Mouse (Mus musculus) lung, adult 2 months (tissue): ENCODE measurements around the gene Gm16867. TPM values are rescaled to one million over a fixed set of nuclear protein-coding genes. Genes with fewer than 3 reads are reported as not detected.
"Not testable (repeated sequence)": the region's sequence is repeated elsewhere in the genome, so short reads cannot be mapped to it uniquely, and the experiment has no call there.

Source experiments
- DNase-seq: peaks from one replicate; pipeline ENCODE4 v3.0.0; 2022
- H3K4me1 ChIP-seq: fragments of 200-500 bp; 2 replicates; pipeline ENCODE4 v1.6.1; 2011; ENCODE audit warnings: low read length; ENCODE audit not compliant: control insufficient read depth, insufficient read depth
- H3K4me3 ChIP-seq: fragments of 200-500 bp; replicated peaks from 2 replicates; pipeline ENCODE3; 2011; ENCODE audit warnings: low read depth, mild to moderate bottlenecking, control low read depth, low read length; ENCODE audit errors: extremely low read depth
- WGBS: fragments of 180-500 bp; shearing (Covaris S2); methylation state at CpG from one replicate; pipeline ENCODE4 v1.1.7; 2018; 5-methylcytosine and 5-hydroxymethylcytosine counted together
- polyA plus RNA-seq: library from polyadenylated mRNA; depleted of rRNA; stranded (reverse); fragments of >200 nt; gene quantifications from 2 replicates; pipeline ENCODE4 v1.2.3, GENCODE M21; 2012

Gene Gm16867
- polyA plus RNA-seq, 1 experiment = 6.5 TPM

DNA sequence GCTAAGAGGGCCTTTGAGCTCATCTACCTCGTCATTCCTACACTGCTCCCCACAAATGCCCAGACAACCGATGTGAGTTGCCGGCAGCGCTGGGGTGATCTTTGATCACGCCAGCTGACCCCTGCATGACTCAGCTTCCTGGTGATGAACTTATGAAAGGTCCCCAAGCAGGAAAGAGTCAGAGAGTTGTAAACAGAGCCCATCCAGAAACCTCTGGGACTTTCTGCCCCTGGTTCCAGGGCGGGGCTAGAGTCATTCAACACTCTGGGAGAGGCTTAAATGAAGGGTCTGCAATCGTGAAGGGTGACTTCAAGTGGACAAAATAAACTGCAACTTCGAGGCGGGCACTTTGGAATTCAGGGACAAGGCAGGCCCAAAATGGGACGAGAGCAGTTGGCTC is 15.2 kb downstream of the Gm16867 start:
- DNase-seq, H3K4me3 ChIP-seq, H3K4me1 ChIP-seq: not testable (repeated sequence)
- WGBS = no CpG with 5 or more reads among the region's 10 CpGs

GRCm38 (mm10) chr14:69485466-69486135 is 17.6 kb downstream of the Gm16867 start:
- H3K4me3 ChIP-seq, H3K4me1 ChIP-seq, DNase-seq: not testable (repeated sequence)
- WGBS = no CpG with 5 or more reads among the region's 18 CpGs

DNA sequence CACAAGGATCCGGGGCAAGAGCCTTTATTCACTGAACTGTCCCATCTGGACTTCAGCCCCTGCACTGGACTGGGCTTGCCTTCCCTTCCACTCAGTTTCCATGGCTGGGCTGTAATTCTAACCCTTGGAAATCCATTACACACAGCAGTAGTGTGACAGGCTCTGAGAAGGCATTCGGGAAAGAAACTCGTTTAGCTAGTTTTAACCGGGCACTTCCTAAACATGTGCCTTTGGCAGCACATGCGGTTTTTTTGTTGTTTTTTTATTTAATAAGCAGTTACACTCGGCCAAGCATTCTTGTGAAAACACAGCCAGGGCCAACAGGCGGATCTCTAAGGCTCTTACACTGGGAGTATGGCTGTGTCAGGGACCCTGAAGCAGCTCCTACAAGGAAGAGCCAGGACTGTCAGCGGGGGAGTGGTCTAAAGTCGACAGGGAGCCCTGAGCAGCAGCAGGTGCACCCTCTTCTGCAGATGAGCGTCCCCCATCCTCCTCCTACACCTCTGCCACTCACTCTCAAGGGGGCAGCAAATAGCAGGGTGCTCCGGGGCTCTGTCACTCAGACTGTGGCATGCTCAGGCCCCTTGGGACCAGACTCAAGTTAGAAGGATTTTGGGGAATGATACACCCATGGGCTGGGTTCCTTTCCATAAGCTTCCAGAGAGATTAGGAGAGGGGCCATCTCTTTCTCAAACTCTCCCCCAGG is 29.1 kb downstream of the Gm16867 start:
- not testable (repeated sequence) for H3K4me3 ChIP-seq, H3K4me1 ChIP-seq, DNase-seq
- no CpG with 5 or more reads among the region's 11 CpGs for WGBS

DNA sequence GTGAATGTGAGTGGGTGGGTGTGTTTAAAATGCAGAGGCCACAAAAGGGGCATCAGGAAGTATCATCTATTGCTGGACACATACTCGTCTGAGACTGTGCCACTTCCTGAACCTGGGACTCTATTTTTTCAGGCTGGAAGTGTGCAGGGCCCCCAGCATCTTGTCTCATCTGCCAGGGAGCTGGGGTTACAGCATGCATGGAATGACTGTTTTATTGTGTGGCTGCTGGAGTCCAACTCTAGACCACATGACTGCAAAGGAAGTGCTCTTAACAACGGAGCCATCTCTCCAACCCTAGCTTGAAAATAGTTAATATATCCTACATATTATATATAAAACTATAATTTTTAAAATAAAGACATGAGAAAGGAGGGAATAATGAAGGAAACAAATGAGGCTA is 29.8 kb downstream of the Gm16867 start:
- not testable (repeated sequence) for DNase-seq, H3K4me1 ChIP-seq, H3K4me3 ChIP-seq
- no CpG with 5 or more reads among the region's 2 CpGs for WGBS

DNA sequence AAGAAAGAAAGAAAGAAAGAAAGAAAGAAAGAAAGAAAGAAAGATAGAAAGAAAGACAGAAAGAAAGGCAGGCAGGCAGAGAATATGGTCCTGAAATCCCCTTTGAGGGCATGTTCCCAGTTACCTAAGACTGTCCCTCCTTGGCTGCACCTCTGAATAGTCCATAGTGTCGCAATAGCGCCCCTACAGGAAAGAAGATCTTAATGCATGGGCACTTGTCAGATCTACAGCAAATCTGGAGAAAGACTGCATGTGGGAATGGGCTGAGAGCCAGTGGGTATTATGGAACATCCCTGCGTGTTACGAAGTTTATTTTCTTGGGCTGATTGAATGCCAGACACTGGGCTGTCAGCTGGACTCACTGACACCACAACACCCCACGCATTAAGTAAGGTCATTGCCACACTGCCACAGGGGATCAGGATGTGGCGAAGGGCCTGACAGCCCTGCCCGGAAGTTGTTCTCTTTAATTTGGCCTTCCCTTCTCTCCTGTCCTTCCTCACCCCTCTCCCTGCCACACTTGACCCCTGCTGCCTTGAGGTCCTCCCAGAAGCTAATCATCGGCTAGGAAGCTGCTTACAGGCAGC is 32.9 kb downstream of the Gm16867 start:
- H3K4me1 ChIP-seq, H3K4me3 ChIP-seq, DNase-seq: not testable (repeated sequence)
- no CpG with 5 or more reads among the region's 8 CpGs for WGBS

GRCm38 (mm10) chr14:69467612-69468366 is 35.4 kb downstream of the Gm16867 start:
- not testable (repeated sequence) for DNase-seq, H3K4me1 ChIP-seq, H3K4me3 ChIP-seq
- WGBS = no CpG with 5 or more reads among the region's 17 CpGs

DNA sequence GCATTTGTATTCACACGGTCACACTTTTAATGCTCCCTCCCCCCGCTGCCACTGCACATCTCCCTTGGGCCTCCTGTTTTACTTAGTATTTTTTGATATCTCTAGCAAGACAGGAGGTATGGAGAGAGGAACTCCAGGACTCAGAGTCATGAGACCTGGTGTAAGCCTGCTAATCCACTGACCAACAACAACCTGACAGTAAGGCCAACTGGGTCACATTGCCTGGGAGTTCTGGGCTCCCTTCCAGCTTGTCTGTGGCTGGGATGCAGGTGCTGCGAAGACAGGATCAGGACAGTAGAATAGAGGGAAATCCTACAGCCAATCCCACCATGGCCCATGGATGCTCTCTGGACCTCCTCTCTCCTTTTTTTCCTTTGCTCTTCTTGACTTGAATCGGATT is 38.7 kb downstream of the Gm16867 start:
- not testable (repeated sequence) for DNase-seq, H3K4me1 ChIP-seq, H3K4me3 ChIP-seq
- WGBS = no CpG with 5 or more reads among the region's 4 CpGs

DNA sequence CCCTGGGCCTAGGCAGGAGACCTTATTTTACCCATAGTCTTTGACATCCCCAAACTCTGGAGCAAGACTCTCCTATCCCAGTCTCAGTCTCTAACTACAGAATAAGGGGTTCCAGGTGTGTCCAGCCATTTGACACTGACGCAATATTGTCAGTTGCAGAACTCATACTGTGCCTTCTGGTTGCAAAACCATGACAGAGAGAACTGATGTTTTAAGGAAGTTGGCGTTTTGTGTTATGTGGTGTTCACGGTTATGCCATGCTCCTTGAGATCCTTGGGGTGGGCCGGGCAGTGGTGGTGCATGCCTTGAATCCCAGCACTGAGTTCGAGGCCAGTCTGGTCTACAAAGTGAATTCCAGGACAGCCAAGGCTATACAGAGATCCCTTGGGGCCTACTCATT is 45.5 kb downstream of the Gm16867 start:
- DNase-seq, H3K4me1 ChIP-seq, H3K4me3 ChIP-seq: not testable (repeated sequence)
- no CpG with 5 or more reads among the region's 5 CpGs for WGBS

DNA sequence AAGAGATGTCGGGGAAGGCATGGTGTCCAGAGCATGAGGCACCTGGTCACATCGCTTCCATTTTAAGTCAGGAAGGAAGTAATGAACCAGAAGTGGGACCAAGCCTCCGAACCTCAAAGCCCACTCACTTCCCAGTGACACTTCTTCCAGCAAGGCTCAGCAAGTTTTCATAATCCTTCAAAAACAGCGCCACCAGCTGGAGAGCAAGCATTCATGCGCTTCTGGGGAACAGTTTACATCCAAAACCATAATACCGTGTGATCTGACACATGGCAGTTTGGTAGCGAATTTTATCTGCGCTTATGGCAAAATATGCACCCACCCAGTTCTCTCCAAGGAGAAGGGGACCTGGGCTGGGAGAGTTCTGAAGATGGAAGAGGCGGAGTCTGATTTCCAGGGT is 48.5 kb downstream of the Gm16867 start:
- not testable (repeated sequence) for H3K4me1 ChIP-seq, DNase-seq, H3K4me3 ChIP-seq
- WGBS = no CpG with 5 or more reads among the region's 9 CpGs

- not testable (repeated sequence) for H3K4me1 ChIP-seq, H3K4me3 ChIP-seq, DNase-seq
- WGBS = no CpG with 5 or more reads among the region's 10 CpGs
Observed at GRCm38 (mm10) chr14:69448845-69449244, 54.3 kb downstream of the Gm16867 start.

- DNase-seq, H3K4me1 ChIP-seq, H3K4me3 ChIP-seq: not testable (repeated sequence)
- no CpG with 5 or more reads among the region's 1 CpGs for WGBS
Observed at GRCm38 (mm10) chr14:69447006-69447405, 56.2 kb downstream of the Gm16867 start.

GRCm38 (mm10) chr14:69443092-69443692 is 60.0 kb downstream of the Gm16867 start:
- DNase-seq, H3K4me1 ChIP-seq, H3K4me3 ChIP-seq: not testable (repeated sequence)
- no CpG with 5 or more reads among the region's 7 CpGs for WGBS

DNA sequence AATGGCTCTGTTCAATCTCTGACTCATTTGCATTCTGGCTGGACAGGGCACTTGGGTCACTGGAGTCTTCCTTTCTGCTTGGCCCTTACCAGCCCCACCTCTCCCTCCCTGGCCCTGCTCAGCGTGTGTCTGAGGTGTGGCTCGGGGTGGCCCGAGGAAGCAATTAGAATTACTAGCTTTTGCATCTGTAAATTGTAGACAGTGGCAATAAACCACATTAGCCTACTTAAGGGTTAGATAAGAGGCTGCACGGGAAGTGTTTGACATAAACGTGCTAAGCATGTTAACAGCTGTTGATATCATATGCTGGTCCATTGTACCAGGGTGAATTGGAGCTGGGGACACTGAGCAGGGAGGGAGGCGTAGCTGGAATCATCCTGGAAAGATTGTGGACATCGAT is 62.2 kb downstream of the Gm16867 start:
- DNase-seq, H3K4me1 ChIP-seq, H3K4me3 ChIP-seq: not testable (repeated sequence)
- WGBS = no CpG with 5 or more reads among the region's 7 CpGs

DNA sequence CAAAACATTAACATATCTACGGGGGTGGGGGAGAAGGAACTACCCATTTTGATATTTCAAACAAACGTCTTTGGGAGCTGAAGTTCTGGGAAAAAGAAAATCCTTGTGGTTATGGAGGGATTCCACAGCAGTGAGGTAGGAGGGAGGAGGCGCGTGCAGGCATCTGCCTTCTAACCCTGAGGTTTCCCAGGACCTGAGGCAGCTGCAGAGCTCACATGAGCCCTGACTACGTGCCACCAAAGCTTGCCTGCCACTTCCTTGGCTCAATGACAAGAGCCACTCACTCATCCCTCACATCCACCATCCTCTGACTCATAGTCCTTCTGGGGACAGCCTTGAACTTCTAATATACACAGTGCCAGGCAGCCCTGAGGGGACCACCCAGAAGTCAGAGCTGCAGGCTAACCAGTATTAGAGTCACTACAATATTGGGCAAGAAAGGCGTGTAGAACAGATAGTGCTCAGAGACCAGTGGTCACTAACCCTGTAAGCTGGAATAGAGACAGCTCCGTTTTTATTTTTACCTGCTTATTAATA is 64.4 kb downstream of the Gm16867 start:
- not testable (repeated sequence) for DNase-seq, H3K4me3 ChIP-seq, H3K4me1 ChIP-seq
- WGBS = no CpG with 5 or more reads among the region's 7 CpGs

- not testable (repeated sequence) for DNase-seq, H3K4me3 ChIP-seq, H3K4me1 ChIP-seq
- no CpG with 5 or more reads among the region's 7 CpGs for WGBS
Observed at GRCm38 (mm10) chr14:69421003-69421402, 82.2 kb downstream of the Gm16867 start.
